In the genomic region with DNA sequence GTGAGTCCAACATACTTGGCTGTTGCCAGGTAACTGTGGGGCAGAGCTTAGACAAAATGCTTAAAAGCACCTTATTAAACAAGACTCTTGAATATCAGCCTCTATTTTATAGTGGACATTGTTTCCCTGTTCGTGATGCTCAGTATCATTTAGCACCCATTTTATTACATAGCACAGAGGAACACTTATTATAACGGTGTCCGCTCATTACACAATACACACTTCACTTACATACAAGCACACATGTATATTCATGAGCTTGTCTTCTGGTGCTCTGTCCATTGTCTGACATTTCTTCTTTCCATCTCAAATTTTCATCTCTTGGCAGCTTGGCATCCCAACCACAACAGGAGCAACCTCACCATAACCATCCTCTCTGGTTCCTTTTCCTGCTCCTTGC, we compare ENCODE assay signal across 16 mouse cellular contexts.
"Had no signal": no experiment of that assay in that cellular context is flagged by ENCODE, and none has a peak within 500 bp of the region (broad histone marks: within the 10 kb centered on the region; RNA-seq: fewer than 3 reads in every experiment).

No protein-coding gene starts in this region.

- H3K9me3 ChIP-seq: neural tube, embryonic 13.5 days; neural tube, embryonic 15.5 days; stomach, embryonic 15.5 days had no signal

- H3K4me2 ChIP-seq: neural tube, embryonic 13.5 days; neural tube, embryonic 15.5 days; stomach, embryonic 15.5 days had no signal

- DNase-seq: retina, postnatal 1 day; right cerebral cortex, adult 18-20 months; right cerebral cortex, postnatal 14 days; right cerebral cortex, postnatal 25 days; right cerebral cortex, postnatal 4 days; spleen, adult 18-20 months; thymus, adult 18-20 months; thymus, adult 2 months; thymus, postnatal 14 days; thymus, postnatal 25 days; thymus, postnatal 36 days; thymus, postnatal 4 days had no signal

- H3K4me1 ChIP-seq: neural tube, embryonic 13.5 days; neural tube, embryonic 15.5 days; stomach, embryonic 15.5 days had no signal

- H3K9ac ChIP-seq: neural tube, embryonic 13.5 days; neural tube, embryonic 15.5 days; stomach, embryonic 15.5 days had no signal

- H3K27me3 ChIP-seq: neural tube, embryonic 13.5 days; neural tube, embryonic 15.5 days; stomach, embryonic 15.5 days had no signal

- H3K36me3 ChIP-seq: neural tube, embryonic 13.5 days; neural tube, embryonic 15.5 days; stomach, embryonic 15.5 days had no signal

- H3K27ac ChIP-seq: neural tube, embryonic 13.5 days; neural tube, embryonic 15.5 days; stomach, embryonic 15.5 days; stomach, postnatal 0 days had no signal

- H3K4me3 ChIP-seq: neural tube, embryonic 13.5 days; neural tube, embryonic 15.5 days; stomach, embryonic 15.5 days had no signal
